Mouse (Mus musculus) mouse embryonic stem cell (cell line): Measurements from ENCODE around the gene Efcab10.

Experiments
- in situ Hi-C, 2 experiments: fragments of 300-500 bp; cut with MboI; formaldehyde crosslinking; loops; 1 replicate in 1 of 2; 3 replicates in 1 of 2; pipeline ENCODE4 v1.14.3; 2019 to 2020; ENCODE audit warnings: low sequenced_read_pairs in 2 of 2, low pct_unique_long_range_greater_than_20kb in 1 of 2, mixed read lengths in 1 of 2; ENCODE audit not compliant: unreplicated experiment in 1 of 2

Gene Efcab10

GRCm38 (mm10) chr12:33411580-33412151 lies 17.0 kb downstream of the Efcab10 start:
- in situ Hi-C loops, result no loop called here

- in situ Hi-C loops, result loop anchor here (5.0 kb wide), 1 partner anchor 37 kb away; no protein-coding TSS in a partner anchor
Measured at GRCm38 (mm10) chr12:33424329-33424728, 29.7 kb downstream of the Efcab10 start.

- in situ Hi-C loops, result no loop called here
Measured at GRCm38 (mm10) chr12:33427293-33427692, 32.6 kb downstream of the Efcab10 start.

- in situ Hi-C loops, result no loop called here
Measured at GRCm38 (mm10) chr12:33427726-33428125, 33.1 kb downstream of the Efcab10 start.

- in situ Hi-C loops, result no loop called here
Measured at GRCm38 (mm10) chr12:33429387-33430160, 34.9 kb downstream of the Efcab10 start, which contains the start of gene Twistnb. Gene Twistnb, plus strand, starts transcription at chr12:33429635.

GRCm38 (mm10) chr12:33433812-33434211 lies 39.2 kb downstream of the Efcab10 start:
- in situ Hi-C loops, result no loop called here

GRCm38 (mm10) chr12:33434758-33435157 lies 40.1 kb downstream of the Efcab10 start:
- in situ Hi-C loops, result no loop called here
